Mouse (Mus musculus) embryonic facial prominence, embryonic 11.5 days (tissue): ENCODE results near the gene Alg2. TPM values are rescaled to one million over a fixed set of nuclear protein-coding genes. Genes with fewer than 3 reads are reported as not detected.
A peak's percentile ranks its signal among the peaks of the same experiment; 100 is the strongest.

Experiments used
- ATAC-seq: fragments of 200-750 bp; cut with Nextera tagmentation; replicated peaks from 2 replicates; pipeline ENCODE4 v1.8.0; 2017; ENCODE audit warnings: low read depth; ENCODE audit not compliant: insufficient number of reproducible peaks, low FRiP score, low TSS enrichment
- DNase-seq: peaks from one replicate; pipeline ENCODE4 v3.0.0-alpha.2; 2015; ENCODE audit warnings: low spot score
- H3K27ac ChIP-seq: fragments of 300-500 bp; sonication (generic); replicated peaks from 2 replicates; pipeline ENCODE4 v1.5.1; 2014; ENCODE audit warnings: mild to moderate bottlenecking, low read depth, low read length, control low read depth
- H3K27me3 ChIP-seq: fragments of 300-500 bp; sonication (generic); 2 replicates; pipeline ENCODE4 v1.6.1; 2014; ENCODE audit warnings: mild to moderate bottlenecking, low read length, moderate library complexity, mixed read lengths; ENCODE audit not compliant: control insufficient read depth, insufficient read depth
- H3K36me3 ChIP-seq: fragments of 300-500 bp; sonication (generic); replicated peaks from 2 replicates; pipeline ENCODE4 v1.6.1; 2014; ENCODE audit warnings: low read depth, mild to moderate bottlenecking, low read length, moderate library complexity, mixed read lengths; ENCODE audit not compliant: control insufficient read depth, insufficient read depth
- H3K4me1 ChIP-seq: fragments of 300-500 bp; sonication (generic); 2 replicates; pipeline ENCODE4 v1.6.1; 2014; ENCODE audit warnings: low read length, mixed read lengths; ENCODE audit not compliant: control insufficient read depth, insufficient read depth
- H3K4me2 ChIP-seq: fragments of 300-500 bp; sonication (generic); 2 replicates; pipeline ENCODE4 v1.6.1; 2014; ENCODE audit warnings: low read depth, mild to moderate bottlenecking, control low read depth, low read length, moderate library complexity
- H3K4me3 ChIP-seq: fragments of 300-500 bp; sonication (generic); 2 replicates; pipeline ENCODE4 v1.5.1; 2014; ENCODE audit warnings: low read depth, low read length, control low read depth
- H3K9ac ChIP-seq: fragments of 300-500 bp; sonication (generic); replicated peaks from 2 replicates; pipeline ENCODE4 v1.6.1; 2014; ENCODE audit warnings: mild to moderate bottlenecking, control low read depth, low read length
- H3K9me3 ChIP-seq: fragments of 300-500 bp; sonication (generic); replicated peaks from 2 replicates; pipeline ENCODE4 v1.6.1; 2016; ENCODE audit warnings: mild to moderate bottlenecking, low read length, inconsistent platforms, mixed read lengths; ENCODE audit not compliant: control insufficient read depth
- WGBS: fragments of 180-500 bp; shearing (Covaris S2); extraction: QIAGEN DNeasy Blood & Tissue Kit; methylation state at CpG from one replicate; pipeline ENCODE4 v1.1.7; 2014; 5-methylcytosine and 5-hydroxymethylcytosine counted together
- polyA plus RNA-seq: library from polyadenylated mRNA; unstranded; fragments of >200 nt; fragmentation: Nextera tagmentation; extraction: Ambion mirVana; gene quantifications from 2 replicates; pipeline ENCODE4 v1.2.1, GENCODE M21; 2014

Gene Alg2
- polyA plus RNA-seq, 1 experiment from 2014 or later = 111 TPM

DNA sequence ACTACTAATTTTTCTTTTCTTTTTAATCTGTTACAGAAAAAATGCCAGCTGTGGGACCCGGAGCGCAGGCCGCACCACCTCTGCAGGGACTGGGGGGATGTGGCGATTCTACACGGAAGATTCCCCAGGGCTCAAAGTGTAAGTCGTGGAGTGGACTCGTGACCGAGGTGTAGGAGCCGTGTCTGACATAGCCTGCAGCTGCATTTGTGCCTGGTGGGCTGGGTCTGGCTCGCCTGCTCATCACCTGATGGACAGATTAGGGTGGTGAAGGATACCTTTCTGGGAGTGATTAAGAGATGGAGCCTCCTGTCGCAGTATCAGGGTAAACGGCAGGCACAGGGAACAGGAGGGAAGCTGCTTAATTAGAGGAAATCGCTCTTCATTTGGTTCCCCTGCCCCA is 6.0 kb upstream of the Alg2 start:
- DNase-seq = no peak

DNA sequence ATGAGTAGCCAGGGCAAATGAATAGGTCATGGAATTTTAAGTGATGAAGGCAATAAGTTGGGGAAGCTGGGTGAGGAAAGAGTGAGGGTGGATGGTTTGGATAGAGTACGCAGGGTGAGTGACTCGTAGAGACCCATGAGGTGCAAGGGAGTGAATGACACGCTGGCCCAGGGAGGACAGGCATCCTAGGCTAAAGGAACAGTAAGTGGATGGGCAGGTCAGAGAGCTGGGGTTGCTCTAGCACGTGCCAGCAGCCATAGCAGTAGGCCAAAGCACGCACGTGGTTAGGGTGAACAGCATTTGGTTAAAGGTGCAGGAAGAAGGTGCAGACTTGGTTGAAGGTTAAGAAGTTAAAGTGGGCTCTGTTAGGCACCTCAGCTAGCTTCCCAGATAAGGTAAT is 3.4 kb upstream of the Alg2 start:
- no peak for ATAC-seq
- no peaks in the 10 kb centered on the region for H3K27me3 ChIP-seq
- H3K36me3 ChIP-seq = peaks cover 3% of the 10 kb centered on the region; the same call in 1 of the 2 replicates

More for the DNA sequence above, 6.0 kb upstream of the Alg2 start:
- Histone ChIP-seq H3K27ac (no peak overlapping the region), H3K4me1 (no peaks in the 10 kb centered on the region), H3K4me2 (no peak overlapping the region), H3K9ac (no peak overlapping the region), H3K4me3 (no peak overlapping the region), H3K36me3 (peaks cover 3% of the 10 kb centered on the region; the same call in 1 of the 2 replicates), H3K9me3 (no peaks in the 10 kb centered on the region), H3K27me3 (no peaks in the 10 kb centered on the region)
- WGBS = 88% methylated on average over 13 of the region's 13 CpGs
- ATAC-seq = no peak

DNA sequence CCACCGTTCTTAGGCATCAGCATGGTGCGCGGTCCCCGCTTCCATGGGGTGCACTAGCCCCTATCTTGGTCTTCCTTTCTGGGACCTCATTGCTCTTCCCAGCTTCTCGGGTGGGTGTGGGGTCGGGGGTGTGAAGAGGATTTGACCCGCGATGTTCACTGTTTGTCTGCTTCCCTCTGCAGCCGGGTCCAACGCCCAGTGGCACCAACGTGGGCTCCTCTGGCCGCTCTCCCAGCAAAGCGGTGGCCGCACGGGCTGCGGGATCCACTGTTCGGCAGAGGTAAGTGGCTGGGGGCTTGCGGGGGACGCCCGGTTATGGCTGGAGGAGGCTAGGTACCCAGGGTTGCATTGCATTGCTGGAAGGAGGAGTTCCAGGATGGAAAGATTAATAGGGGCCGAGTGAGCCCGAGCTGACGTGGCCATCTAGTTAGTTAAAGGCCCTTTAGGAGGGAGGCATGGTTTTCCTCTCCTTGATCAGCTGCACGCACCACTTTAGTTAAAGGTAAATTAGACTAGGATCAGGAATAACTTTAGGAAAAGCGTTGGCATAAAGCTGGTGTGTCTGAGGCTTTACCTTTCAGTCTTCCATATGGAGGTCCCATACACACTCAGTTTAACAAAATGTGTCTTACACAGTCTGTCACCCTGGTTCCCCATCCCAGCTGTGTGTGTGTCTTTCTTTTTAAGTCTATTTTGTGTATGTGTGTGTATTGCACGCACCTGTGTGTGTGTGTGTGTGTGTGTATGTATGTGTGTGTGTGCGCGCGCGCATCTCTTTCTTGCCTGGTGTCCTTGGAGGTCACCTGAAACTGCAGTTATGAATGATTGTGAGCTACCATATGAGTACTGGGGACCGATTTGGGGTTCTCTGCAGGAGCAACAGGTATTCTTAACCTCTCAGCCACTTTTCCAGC is 854 bp upstream of the Alg2 start:
- no peaks in the 10 kb centered on the region; the same call in 1 of the 2 replicates for H3K4me1 ChIP-seq
- 15% methylated on average over 31 of the region's 31 CpGs for WGBS
- no peak for DNase-seq

More for the DNA sequence above, 3.4 kb upstream of the Alg2 start:
- Histone ChIP-seq H3K9me3 (no peaks in the 10 kb centered on the region), H3K27ac (no peak overlapping the region), H3K4me3 (no peak overlapping the region), H3K9ac (no peak overlapping the region), H3K4me2 (no peak overlapping the region), H3K4me1 (no peaks in the 10 kb centered on the region; the same call in 1 of the 2 replicates)
- 89% methylated on average over 6 of the region's 6 CpGs for WGBS
- DNase-seq = no peak

DNA sequence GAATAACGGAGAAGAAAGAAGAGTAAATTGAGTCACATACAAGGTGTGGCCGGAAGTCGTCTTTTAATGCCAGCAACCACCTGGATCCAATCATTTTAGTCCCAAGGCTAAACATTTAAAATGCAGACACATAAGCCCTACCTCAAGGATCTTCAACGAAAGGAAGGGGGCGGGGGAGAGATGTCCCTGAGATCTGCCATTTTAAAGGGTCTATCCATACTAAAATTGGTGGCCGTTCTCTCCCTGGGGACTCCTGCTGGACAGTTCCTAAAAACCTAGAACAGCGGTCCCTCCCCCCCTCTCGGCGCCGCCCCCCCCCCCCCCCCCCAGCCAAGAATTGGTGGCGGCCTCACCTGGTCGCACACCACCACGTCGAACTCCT is 556 bp downstream of the Alg2 start:
- Histone ChIP-seq H3K27me3 (no peaks in the 10 kb centered on the region), H3K36me3 (peaks cover 18% of the 10 kb centered on the region), H3K9ac (peak overlapping the region; percentile 82), H3K9me3 (no peaks in the 10 kb centered on the region), H3K4me1 (no peaks in the 10 kb centered on the region; the same call in 1 of the 2 replicates), H3K27ac (peak overlapping the region; percentile 86), H3K4me3 (peak overlapping the region; percentile 72), H3K4me2 (peak overlapping the region; percentile 47)
- ATAC-seq = no peak
- 1% methylated on average over 10 of the region's 14 CpGs for WGBS
- DNase-seq = peak; percentile 50

More for the DNA sequence above, 854 bp upstream of the Alg2 start:
- Histone ChIP-seq H3K27ac (peak overlapping the region; percentile 15), H3K4me2 (peak overlapping the region; percentile 53), H3K9ac (peak overlapping the region; percentile 82), H3K4me3 (peak overlapping the region; percentile 72), H3K9me3 (no peaks in the 10 kb centered on the region), H3K27me3 (no peaks in the 10 kb centered on the region), H3K36me3 (peaks cover 13% of the 10 kb centered on the region)
- ATAC-seq = peak; percentile 19; the same call in 1 of the 2 replicates

DNA sequence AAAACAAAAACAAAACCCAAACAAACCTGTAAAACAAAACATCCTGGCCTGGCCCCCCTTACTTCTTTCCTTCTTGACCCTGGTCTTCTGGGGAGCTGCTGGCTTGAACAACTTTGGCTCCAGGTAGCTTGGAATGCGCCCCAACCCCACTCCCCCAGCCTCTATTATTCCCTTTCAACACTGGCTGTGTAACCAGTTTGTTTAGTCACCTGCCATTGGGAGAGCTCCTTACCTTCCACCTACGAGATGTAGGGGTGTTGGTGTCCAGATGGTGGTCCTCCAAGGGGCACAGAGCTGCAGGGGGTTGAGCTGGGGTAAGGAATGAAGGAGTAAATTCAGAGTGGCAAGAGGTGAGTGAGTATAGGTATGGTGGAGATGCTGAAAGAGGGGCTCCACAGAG is 6.9 kb downstream of the Alg2 start:
- Histone ChIP-seq H3K36me3 (peaks cover 22% of the 10 kb centered on the region), H3K9ac (no peak overlapping the region), H3K4me2 (no peak overlapping the region), H3K27ac (no peak overlapping the region), H3K27me3 (no peaks in the 10 kb centered on the region), H3K4me1 (no peaks in the 10 kb centered on the region), H3K4me3 (no peak overlapping the region), H3K9me3 (no peaks in the 10 kb centered on the region)
- WGBS = 83% methylated on average over 2 of the region's 2 CpGs
- no peak for DNase-seq
- ATAC-seq = no peak

DNA sequence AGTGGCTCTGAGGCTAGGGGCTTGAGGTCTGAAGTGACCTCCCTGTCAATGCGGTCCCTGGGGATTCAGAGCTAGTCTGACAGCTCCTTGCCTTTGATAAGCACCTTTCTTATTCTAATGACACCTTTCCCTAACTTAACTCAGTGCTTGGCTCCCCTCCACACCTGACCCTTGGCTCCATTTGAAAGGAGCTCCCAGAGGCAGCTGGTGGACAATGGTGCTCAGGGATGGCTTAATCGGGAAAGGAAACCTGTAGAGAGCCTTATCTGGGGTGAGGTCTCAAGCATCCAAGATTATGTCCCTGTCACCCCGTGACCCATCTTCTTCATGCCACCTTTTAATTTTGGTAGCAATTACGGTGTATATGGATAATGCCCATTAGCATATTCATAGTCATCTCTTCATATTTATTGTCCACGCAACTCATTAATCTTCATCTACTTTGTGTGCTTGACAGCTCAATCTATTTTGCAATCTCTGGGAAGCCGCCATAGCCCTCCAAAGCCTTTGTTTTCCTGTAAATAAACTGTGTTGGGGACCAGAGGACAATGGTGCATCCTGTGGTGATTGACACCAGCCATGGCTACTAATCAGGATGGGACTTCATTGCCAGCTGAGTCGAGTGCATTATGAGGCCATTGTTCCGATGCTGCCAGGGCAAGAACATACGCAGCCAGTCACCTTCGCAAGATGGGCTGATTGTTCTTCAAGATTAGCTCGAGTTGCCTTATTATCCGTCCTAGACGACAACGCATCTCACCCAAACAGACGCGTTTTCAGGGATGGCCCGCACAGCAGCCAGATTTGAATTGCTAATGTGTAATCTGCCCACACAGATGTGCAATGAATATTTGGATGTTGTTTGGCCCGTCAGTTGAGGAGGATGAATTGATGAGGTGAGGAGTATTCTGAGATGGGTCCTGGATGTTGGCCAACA is 24.3 kb downstream of the Alg2 start:
- H3K9ac ChIP-seq = no peak overlapping the region

DNA sequence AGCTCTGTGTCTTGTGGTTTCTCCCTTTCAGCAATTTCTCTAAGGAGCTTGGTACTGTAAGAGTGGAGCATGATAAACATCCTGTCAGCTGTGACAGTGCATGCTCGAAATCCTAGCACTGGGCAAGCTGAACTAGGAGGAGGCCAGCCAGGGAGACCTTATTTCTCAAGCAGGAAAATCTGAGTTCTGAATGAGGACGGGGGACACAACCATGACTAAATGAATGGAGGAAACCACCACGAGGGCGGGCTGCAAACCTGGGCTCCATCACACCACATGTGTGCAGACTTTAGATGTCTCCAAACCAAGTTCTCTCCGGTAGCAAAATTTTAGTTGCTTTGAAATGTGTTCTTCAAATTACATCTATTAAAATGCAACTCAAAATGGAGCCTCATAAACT is 25.0 kb downstream of the Alg2 start:
- no peak for DNase-seq
- Histone ChIP-seq H3K27ac (no peak overlapping the region), H3K4me1 (no peaks in the 10 kb centered on the region), H3K9me3 (no peaks in the 10 kb centered on the region), H3K36me3 (no peaks in the 10 kb centered on the region), H3K9ac (no peak overlapping the region), H3K27me3 (no peaks in the 10 kb centered on the region), H3K4me3 (no peak overlapping the region), H3K4me2 (no peak overlapping the region)
- no peak for ATAC-seq
- WGBS = 49% methylated on average over 5 of the region's 5 CpGs

More for the DNA sequence above, 24.3 kb downstream of the Alg2 start:
- DNase-seq (no peak), ATAC-seq (no peak; the same call in 1 of the 2 replicates)
- no peak overlapping the region for H3K27ac ChIP-seq
- 25% methylated on average over 18 of the region's 18 CpGs for WGBS
- H3K4me2 ChIP-seq = no peak overlapping the region
- H3K4me3 ChIP-seq = no peak overlapping the region
- no peaks in the 10 kb centered on the region for H3K9me3 ChIP-seq
- H3K27me3 ChIP-seq = no peaks in the 10 kb centered on the region
- no peaks in the 10 kb centered on the region for H3K4me1 ChIP-seq
- no peaks in the 10 kb centered on the region for H3K36me3 ChIP-seq
